Mouse (Mus musculus) spleen, postnatal 36 days (tissue): ENCODE results near the gene Tfap2a.

ENCODE experiments used
- DNase-seq, 2 experiments: peaks; one replicate each; pipeline ENCODE4 v3.0.0; 2022; ENCODE audit warnings: low spot score in 2 of 2, mixed read lengths in 1 of 2

Gene Tfap2a

DNA sequence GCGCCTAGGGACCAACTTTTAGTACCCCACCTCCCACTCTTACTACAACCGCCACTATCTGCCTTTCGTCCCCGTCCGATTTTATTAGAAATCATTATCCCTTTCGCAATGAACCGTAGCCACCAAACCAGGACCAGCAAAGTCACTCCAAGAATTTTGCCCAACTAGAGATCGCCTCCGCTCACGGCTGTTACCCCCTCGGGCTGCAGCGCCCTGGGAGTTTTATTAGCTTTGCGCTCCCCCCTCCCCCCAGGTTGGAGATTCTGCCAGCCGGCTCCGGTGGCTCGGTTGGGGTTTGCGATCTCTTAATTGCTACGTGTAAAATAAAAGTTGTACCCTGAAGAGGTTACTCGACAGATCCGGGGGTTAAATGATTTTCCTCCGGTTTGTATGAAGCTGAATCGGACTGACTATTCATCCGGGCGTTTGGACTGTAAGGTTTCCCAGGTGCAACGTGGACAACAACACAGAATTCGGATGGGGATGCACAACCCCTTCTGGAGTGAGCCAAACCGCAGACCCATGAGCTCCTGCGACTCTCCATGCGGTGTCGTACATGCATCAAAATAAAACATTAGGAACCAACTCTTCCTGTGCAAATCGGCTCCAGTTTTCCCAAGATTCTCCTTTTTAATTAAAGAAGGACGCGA lies 3.7 kb downstream of the Tfap2a start:
- DNase-seq: no peak

DNA sequence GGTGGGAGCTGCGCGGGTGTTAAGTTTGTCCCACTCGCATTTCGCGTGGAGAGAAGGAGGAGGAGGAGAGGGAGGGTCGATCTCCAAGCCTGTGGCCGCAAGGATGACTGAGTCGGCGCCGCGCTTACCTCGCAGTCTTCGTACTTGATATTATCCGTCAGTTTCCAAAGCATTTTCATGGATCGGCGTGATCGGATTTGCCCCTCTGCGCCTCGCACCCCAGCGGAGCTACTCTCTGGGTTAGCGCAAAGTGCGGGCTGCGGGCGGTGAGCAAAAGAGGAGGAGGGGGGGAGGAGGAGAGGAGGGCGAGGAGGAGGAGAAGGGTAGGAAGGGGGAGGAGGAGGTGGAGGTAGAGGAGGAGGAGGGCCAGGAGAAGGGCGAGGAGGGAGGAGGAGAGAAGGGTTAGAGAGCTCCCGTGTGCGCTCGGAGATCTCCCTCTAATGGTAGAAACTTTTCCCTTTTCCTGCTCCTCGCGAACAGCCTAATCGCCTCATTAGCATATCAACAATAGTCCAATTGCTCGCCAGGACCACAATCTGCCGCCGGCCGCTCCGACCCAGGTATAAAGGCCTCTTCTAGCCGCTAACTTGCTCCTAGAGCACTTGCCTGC lies 4.5 kb downstream of the Tfap2a start:
- DNase-seq: no peak

DNA sequence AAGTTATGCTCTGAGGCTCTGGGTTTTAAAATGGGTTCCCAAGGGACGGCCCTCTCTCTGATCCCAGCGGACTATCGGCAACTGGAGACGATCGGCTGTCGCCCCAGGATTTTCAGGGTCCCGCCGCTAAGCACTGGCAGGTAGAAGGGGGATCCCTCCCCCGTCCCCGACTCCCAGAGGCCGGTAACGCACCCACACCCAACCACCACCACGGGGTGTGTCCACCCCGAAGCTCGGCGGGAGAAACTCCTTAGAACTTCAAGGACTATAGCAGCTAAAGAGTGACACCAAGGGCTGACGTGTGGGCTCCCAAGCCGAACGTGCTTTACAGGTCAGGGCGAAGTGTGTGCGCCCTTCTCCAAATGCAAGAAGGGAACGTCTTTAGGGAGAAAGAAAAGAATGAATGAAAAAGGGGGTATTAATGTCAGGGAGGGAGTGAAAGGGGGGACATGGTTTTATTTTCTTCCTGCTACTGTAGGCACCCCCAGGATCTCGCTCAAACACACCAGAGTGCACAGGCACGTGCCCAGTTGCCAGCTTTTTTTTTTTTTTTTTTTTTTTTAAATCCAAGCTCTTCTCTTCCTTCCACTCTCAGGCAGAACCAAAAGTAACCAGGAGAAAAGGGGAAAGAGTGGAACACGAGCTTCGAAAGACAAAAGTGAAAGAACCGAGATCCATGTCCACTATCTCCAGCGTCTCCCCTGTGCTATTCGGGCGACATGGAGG lies 5.2 kb downstream of the Tfap2a start:
- DNase-seq: no peak

DNA sequence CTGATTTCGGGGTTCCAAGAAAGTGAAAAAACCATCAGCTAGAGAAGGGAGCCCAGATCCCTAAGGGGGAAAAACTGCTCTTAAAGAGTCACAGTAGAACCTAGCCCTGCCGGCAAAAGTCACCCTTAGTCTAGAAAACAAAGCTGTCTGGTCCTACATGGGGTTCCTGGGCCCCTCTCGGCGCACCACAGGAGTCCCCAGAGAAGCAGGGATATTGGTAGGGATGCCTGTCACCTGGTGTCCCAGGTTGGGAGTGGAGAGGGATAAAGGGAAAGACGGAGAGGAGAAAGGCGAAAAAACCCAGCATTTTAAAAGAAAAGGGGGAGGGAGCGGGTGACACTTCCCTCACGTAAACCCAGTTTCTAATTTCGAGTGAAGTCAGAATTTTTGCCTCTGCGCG lies 6.1 kb downstream of the Tfap2a start:
- no peak for DNase-seq

DNA sequence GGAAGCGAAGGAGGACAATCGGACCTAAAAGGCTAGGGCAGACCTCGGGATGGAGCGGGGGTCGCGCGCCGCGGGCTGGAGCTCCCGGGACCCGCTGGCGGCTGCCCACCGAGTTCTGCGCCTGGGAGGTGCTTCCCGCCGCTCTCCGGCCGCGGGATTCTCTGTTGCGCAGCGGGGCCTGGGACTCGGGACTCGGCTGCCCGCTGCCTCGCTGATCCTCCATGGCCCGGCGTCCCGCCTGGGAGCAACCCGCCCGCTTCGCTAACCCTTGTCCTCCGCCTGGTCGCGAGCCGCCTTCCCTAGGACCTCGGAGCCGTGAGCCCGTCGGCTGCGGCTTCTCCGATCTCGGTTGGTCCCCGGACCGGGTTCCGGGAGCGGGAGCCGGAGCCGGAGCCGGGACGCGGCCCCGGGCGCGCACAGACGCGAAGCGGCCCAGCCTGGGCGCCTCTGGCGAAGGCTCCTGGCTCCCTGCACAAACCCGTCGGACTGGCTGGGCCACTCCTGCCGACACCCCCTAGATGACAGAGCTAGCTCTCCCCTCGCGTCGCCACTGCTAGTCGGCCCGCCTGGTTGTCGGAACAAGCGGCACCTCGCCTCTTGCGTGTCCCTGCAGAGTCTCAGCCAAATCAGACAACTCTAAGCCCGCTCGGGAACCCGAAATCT lies 6.9 kb downstream of the Tfap2a start:
- no peak for DNase-seq

DNA sequence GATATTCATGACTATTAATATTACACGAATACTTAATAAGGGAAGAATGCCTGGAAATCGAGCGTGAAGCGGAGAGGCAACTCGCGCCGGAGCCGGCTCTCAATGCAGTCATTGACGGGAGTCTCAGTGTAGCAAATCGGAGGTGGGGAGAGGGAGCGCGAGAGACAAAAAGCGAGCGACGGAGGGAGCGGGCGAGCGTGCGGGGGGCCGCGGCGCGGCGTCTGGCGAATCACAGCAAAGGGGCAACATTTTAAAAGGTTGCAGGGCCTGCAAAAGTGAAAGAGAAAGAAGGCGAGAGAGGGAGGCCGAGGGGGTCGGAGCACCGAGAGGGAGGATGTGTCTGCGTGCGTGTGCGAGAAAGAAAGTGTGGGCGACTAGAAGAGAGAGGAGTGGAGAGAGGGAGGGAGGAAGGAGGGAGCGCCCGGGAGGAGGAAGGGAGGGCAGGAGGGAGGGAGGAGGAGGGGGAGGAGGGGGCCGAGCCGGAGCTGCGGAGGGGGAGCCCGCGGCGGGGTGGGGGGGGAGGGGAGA lies 7.5 kb downstream of the Tfap2a start:
- DNase-seq: no peak

DNA sequence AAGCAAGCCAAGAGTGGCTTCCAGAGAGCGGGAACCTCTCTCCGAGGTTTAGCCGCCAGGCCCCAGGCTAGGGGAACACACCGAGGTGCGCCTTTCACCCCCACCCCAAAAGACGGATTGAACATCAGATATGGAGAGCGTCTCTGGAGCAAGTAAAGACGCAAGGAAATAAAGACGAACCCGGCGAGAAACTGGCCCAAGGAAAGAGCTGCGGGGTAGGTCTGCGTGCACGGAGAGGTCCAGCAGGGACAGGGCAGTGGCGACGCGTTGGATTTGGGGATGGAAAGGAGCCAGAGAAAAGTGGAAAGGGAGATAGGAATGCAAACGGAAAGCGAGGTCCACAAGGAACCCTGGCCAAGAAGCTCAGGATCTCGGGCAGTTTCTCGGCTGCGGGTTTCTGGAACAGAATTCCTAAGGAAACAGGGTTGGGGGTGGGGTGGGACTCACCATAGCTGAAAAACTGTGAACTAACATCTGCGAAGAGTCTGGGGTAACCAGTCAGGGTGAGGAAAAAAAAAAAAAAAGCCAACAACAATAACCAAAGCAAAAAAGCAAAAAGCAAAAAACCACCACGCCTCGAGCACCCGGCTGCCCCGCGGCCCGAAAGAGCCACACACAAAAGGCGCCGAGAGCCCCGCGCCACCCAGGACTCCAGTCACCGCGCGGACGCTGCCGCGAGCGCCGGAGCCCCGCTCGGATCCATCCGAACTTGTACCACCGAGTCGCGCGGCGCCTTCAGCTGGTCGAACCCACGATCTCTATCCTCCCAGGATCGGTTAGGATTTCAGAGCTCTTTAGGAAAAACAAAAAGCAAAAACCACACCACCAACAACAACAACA lies 8.4 kb downstream of the Tfap2a start:
- no peak for DNase-seq

DNA sequence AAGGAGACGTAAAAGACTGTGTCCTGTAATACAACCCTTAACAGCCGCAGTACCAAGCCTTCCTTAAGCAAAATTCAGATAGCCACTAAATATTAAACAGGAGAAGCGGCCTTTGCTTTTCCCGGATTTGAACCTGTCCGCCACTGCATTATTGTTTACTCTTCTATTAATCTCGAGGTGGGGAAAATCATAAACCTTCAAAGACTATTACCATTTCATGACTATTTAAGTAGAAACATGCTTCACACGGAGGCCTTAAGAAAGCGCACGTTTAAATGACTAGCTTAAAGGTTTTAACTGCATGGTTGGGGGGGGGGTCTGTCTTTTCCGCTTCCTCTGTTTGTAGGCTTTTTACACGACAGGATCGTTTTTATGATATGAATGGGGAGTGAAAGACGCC lies 9.1 kb downstream of the Tfap2a start:
- DNase-seq: no peak

DNA sequence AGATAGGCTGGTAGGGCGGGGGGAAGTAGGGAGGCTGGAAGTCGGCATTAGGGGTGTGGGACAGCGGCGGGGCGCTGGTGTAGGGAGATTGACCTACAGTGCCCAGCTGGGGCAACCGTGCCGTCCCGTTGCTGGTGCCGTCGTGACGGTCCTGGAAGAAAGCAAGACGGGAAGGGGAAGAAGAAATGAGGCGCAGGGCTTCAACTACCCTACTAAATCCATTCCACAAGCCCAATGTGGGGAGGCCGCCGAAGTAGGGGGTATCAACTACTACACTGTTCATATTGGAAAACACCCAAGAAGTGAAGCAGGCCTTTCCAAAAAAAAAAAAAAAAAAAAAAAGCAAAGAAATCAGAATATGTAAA lies 9.6 kb downstream of the Tfap2a start:
- DNase-seq: no peak

DNA sequence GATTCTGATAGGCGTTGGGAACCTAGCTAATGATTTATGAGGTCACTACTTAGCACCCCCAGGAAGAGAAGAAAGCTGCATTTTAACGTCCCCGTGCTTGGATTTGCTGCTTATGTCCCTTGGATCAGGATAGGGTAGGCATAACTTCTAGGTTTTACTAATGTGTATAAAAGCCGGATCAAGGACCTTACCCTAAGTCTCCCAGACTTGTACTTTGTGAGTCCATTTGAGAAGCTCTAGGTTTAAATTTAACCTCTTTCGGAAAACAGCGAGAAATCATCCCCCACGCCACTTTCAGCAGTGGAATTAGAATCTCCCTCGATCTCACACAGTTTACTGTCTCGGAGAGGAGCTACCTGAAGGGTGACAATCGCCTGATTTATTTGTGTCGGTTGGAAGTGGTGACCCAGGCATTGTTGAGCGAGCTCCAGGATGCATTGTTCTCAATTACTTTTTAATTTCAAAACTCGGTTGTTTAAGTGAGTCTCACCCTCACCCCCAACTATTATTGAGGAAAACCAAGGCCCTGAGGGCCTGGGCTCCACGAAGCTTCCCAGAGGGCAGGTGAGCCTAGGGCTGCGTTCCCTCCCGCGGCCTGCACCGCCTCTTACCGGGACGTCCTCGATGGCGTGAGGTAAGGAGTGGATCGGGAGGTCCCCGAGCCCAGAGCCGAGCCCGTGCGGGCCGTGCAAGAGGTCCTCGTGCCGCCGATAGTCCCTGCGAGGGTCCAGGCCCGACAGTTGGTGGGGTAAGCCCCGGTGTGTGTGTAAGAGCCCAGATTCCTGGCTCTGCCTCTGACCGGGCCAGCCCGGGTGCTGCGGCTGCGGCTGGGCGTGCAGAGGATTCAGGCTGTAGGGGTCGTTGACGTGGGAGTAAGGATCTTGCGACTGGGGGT lies 10.2 kb downstream of the Tfap2a start:
- no peak for DNase-seq

DNA sequence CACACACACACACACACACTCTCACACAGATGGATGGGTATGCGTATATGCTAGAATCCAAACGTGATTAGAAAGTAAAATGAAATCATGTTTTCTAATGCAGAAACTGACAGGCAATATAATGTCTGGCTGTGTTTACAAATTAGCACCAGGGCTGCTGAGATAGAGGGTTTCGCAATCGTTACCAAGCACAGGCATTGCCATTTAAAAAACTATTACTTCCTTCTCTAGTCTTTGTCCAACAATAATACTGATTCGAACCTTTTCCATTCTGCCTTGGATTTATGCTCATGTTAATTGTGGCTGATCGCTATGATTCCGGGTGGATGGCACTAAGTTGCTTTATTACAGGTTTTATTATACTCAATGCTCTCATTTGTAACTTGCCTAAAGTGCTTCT lies 12.3 kb downstream of the Tfap2a start:
- no peak for DNase-seq

DNA sequence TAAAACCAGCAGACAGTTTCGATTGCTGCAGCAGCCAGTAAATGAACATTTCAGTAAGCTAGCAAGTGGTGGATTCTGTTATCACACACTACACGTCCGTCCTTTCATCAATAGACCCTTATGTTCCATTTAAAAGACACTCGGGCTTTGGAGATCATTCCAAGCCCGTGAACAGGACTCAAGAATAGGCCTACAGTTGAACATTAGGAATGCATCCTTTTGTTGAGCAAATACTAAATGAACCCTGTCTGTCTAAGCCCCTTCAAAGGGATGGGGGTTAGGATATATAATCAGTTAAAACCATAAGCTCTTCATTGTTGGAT lies 14.6 kb downstream of the Tfap2a start:
- DNase-seq: no peak

DNA sequence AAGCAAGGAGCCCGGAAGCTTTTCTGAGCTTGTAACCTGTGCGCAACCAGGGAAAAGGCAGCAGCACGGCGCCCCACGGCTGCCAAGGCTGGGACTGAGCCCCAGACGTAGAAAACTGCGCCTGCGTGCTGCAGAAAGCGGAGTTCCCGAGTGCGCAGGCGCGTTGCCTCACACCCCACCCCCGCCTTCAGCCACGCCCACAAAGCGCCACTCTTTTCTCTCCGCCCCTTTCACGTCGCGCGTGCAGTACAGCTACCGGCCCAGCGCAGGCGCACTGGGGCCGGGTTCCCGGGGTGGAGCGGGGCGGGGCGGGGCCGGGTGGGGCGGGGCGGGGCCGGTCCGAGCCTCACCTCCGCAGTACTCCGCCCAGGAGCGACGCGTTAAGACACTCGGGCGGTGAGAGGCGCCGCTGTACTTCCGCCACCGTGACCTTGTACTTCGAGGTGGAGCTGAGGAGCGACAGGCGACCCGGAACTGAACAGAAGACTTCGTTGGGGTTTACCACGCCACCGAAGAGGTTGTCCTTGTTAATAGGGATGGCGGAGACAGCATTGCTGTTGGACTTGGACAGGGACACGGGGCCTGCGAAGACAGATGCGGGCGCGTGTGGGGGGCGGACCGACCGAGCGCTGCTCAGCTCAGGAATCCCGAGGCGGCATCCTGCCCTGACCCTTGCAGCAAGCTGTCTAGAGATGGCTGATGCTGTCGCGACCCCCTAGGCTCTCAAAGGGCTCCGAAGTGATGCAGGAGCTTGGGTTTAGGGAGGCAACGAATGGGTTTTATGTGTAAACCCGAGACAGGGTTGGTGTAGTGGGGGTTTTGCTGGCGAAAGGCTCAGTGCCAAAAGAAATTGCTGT lies 15.2 kb downstream of the Tfap2a start:
- DNase-seq: peak; percentile 78 to 82

DNA sequence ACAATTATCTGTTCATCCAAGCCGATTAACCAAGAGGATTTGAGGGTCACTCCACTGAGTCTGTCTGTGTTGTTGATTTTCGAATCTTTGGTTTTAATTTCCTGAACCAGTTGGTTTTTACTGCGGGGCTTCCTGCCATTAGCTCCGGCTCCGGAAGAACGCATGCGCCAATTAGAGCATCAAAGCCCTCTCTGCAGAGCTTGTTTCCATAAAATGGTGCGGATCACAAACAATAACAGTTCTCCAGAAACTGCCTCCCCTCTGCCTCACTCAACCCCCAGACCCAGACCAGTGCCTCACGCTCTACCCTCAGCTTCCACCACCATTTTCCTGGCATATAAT lies 18.5 kb downstream of the Tfap2a start:
- DNase-seq: no peak

DNA sequence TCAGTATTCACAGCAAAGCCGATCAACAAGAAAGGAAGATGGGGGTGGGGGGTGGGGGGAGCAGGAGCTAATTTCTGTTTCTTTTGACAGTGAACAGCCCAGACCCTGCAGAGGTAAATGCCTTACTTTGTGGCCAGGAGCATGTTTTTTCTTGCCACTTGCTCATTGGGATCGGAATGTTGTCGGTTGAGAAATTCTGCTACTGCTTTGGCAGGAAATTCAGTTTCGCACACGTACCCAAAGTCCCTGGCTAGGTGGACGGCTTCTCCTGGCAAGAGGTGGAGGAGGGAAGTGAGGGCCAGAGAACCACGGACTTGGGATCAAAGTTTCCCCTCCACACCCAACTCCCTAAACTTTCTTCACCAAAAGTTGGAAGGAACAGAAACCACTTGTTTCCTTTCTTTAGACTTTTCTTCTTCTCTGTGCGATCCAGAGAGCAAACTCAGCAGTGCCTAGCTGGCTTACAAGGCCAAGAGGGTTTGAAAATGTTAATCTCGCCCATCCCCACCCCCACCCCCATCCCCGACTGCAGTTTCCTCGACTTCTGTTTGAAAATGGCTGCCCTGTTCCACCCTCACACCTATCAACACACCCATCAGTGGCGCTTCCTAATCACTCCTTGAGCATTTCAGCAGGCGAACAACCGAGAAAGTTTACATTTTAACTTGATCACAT lies 19.0 kb downstream of the Tfap2a start:
- no peak for DNase-seq

DNA sequence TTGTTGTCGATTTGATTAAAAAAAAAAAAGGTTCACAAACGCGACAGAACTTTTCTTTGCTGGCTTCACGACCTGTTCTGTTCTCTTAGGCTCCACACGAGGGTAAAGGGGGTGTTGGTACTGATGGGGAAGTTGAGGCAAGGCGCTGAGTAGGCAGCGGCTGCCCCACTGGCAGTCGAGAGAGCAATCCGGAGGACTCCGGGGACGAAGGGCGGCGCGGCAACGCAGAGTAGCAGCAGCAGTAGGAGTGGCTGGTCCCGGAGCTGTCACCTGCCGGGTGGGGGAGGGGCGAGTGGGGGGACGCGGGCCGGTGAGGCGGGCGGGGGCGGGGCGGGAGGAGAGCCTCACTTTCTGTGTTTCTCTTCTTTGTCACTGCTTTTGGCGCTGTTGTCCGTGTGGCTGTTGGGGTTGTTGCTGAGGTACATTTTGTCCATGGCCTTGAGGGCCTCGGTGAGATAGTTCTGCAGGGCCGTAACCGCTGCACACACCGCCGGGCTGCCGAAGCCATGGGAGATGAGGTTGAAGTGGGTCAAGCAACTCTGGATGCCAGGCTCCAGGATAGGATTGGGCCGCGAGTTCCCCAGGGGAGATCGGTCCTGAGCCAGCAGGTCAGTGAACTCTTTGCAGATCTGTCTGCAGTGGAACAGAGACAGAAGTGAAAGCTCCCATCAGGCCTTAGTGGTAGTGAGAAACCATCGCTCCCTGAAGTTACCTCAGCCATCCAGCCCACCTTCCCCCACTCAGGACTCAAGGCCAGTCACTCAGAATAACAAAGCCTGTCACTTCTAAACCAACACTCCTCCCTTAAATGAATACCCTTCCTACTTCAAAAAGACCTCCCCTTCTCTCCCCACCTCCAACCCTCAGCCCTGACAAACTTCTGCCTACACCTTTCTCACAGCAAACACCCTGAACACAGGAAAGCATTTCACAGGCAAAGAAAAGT lies 21.1 kb downstream of the Tfap2a start:
- DNase-seq: no peak

DNA sequence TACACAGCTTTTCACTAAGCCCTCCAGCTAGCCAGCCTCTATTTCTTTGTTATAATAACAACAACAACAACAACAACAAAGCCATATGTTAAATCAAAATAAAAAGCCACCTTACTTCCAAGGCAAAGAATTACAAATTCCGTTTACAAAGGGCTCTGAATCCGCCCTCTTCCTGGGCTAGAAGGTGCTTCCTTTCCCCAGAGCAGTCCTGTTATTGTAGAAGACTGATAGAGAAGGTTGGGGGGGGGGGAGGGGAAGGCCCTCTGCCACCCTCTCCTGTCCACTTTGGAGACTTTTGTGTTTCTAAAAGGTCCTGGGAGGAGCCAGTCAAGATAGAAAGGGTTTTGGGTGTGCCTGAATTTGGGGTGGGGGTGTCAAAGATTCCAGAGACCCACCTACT lies 23.6 kb downstream of the Tfap2a start:
- DNase-seq: no peak

DNA sequence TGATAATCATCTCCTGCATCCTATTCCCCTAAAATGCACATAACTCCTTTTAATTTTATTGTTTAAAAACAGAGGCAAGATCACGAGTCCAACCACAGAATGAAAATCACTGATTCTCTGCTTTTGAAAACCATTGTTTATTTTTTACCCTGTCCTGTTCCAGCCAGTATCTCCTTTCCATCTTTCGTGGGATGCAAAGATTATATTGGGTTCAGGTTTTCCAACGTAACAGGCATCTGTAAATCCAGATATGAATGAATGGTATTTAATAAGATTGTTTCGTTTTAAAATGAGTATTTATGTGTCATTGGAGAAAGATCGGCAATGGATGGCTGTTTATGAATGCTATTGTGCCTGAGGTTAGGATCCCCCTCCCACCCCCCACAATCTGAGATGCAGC lies 24.5 kb downstream of the Tfap2a start:
- no peak for DNase-seq
